11 mouse cellular contexts compared by ENCODE assay signal in the genomic region with DNA sequence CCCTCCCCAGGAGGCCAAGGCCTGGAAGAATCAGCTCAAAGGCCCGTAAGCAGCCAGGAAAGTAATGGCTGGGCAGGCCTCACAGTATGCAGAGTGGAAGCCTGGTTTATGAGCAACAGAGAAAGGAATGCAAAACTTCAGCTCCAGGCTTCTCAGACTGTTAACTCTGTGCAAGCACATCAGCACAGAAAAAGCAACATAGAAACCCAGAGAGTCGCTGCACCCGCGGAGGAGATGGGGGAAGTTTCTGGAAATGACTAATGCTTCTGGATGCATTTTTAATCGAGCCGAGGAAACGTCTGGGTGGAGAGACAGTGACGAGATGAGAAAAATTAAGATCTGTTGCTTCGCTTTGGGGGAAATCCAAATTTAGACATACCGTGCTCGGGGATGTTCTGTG. TPM values are rescaled to one million over a fixed set of nuclear protein-coding genes. Genes with fewer than 3 reads are reported as not detected.
DNase-seq lines count a peak whose midpoint lies in the region; ATAC-seq lines count a peak whose summit lies in the region.
"Had no signal": no experiment of that assay in that cellular context is flagged by ENCODE, and none has a peak within 500 bp of the region (broad histone marks: within the 10 kb centered on the region; RNA-seq: fewer than 3 reads in every experiment).

No protein-coding gene starts in this region.

- 74% methylated on average over 11 of the region's 11 CpGs for WGBS in limb, embryonic 10.5 days

- peak; percentile 47 to 48 for DNase-seq in heart, postnatal 10 days
- DNase-seq in heart, adult 8-10 months (ENCODE audit: low spot score): no peak
- DNase-seq in urinary bladder, postnatal 25 days (ENCODE audit: low spot score): peak; percentile 23
- DNase-seq in urinary bladder, adult 18-20 months (ENCODE audit: low spot score in 2 of 2): no peak
- no peak for DNase-seq in limb, embryonic 10.5 days (ENCODE audit: low spot score)
- DNase-seq in retina, postnatal 1 day: no peak
- DNase-seq in embryo, embryonic 10.5 days (ENCODE audit: low spot score): no peak
- DNase-seq: thymus, adult 2 months had no signal

- no peak overlapping the region for H3K4me3 ChIP-seq in limb, embryonic 10.5 days

- no peaks in the 10 kb centered on the region for H3K9me3 ChIP-seq in limb, embryonic 10.5 days (replicated peaks)

- H3K27ac ChIP-seq in limb, embryonic 10.5 days: 0 out of 2 replicates have a peak overlapping the region, but pooled peaks have one; percentile 36

- peaks cover 42% of the 10 kb centered on the region for H3K4me1 ChIP-seq in limb, embryonic 10.5 days

- ATAC-seq in erythroid progenitor cell, adult 5-6 weeks (replicated peaks; ENCODE audit: low FRiP score, poor library complexity, severe bottlenecking): no peak

- H3K36me3 ChIP-seq in limb, embryonic 10.5 days: no peaks in the 10 kb centered on the region

- no peaks in the 10 kb centered on the region for H3K27me3 ChIP-seq in limb, embryonic 10.5 days (ENCODE audit: low read depth, poor library complexity, severe bottlenecking)

- intact Hi-C loops in heart, postnatal 10 days (cut with DNase I): no loop called here

RNA-seq across cellular contexts. Expression of a gene that starts 22.5 kb away (rescaled TPM):
- total RNA-seq in heart, postnatal 10 days (2021): not detected
- not detected for total RNA-seq in heart, adult 8-10 months (2022)
- 0.05 TPM in 1 of 2 replicates, not detected in the other for polyA plus RNA-seq in limb, embryonic 10.5 days (2016; fragmentation: Nextera tagmentation; extraction: Ambion mirVana)
- not detected in 2 replicates for total RNA-seq in erythroid progenitor cell, adult 5-6 weeks (2015; ENCODE audit: low replicate concordance)
- total RNA-seq in erythroid progenitor cell, adult 5-6 weeks (2017; ENCODE audit: low replicate concordance): not detected in 2 replicates
- total RNA-seq: MEL had no signal
- polyA plus RNA-seq: liver, embryonic 16.5 days had no signal

Comparison
In these comparisons a context has a peak if more than half of its experiments do, and no peak if none do; other contexts are left out.
1. DNase-seq: peak in heart, postnatal 10 days (2 of 2) and urinary bladder, postnatal 25 days (single experiment); none in heart, adult 8-10 months (single experiment), urinary bladder, adult 18-20 months (0 of 2), limb, embryonic 10.5 days (single experiment), retina, postnatal 1 day (single experiment) and embryo, embryonic 10.5 days (single experiment).